8 mouse cellular contexts compared by ENCODE assay signal in the genomic region with DNA sequence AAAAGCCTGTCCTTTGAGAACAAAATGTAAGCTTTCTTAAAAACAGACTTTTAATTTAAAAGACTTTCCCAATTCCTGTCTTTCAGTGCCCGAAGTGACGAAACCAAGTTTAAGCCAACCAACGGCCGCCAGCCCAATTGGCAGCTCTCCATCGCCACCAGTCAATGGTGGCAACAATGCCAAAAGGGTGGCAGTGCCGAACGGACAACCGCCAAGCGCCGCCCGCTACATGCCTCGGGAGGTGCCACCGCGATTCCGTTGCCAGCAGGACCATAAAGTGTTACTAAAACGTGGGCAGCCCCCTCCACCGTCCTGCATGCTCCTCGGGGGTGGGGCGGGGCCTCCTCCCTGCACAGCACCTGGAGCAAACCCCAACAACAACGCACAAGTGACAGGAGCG.
DNase-seq lines count a peak whose midpoint lies in the region.

No protein-coding gene starts in this region.

- intact Hi-C loops in heart, postnatal 25 days (cut with DNase I) = no loop called here

- DNase-seq in heart, adult 9 months (ENCODE audit: low spot score in 2 of 2) = peak; percentile 8 to 16
- DNase-seq in heart, postnatal 25 days (ENCODE audit: low spot score) = no peak
- peak; percentile 13 for DNase-seq in adipocyte (ENCODE audit: low spot score)
- peak; percentile 69 for DNase-seq in cerebellum, adult 9-11 months
- DNase-seq in layer of hippocampus, postnatal 14 days (ENCODE audit: low spot score in 2 of 2) = peak; percentile 26 to 60
- DNase-seq in thymus, postnatal 36 days = no peak
- DNase-seq in spleen, postnatal 10 days (ENCODE audit: low spot score in 2 of 2) = no peak
- no peak for DNase-seq in T-cell, adult 2 months (ENCODE audit: low spot score)

Comparison
In these comparisons a context has a peak if more than half of its experiments do, and no peak if none do; other contexts are left out.
1. DNase-seq: peak in heart, adult 9 months (2 of 2), adipocyte (single experiment), cerebellum, adult 9-11 months (single experiment) and layer of hippocampus, postnatal 14 days (2 of 2); none in heart, postnatal 25 days (single experiment), thymus, postnatal 36 days (0 of 2), spleen, postnatal 10 days (0 of 2) and T-cell, adult 2 months (single experiment).